Mouse (Mus musculus): ENCODE measurements at regions not wholly inside any gene's neighbourhood (a gene's known extent, or its start where the extent isn't known, plus 50 kb on each side); places are given as distances from the start of the nearest gene placed in this dataset.

GRCm38 (mm10) chr19:32952928-32953687 lies 195.8 kb downstream of the Pten start:
- TF ChIP-seq EP300 (IDR thresholded peaks at IDR 0.05; ENCODE audit: low read depth) (no peak), CTCF (IDR thresholded peaks at IDR 0.05; ENCODE audit: low read depth) (no peak)
